Mouse (Mus musculus) right cerebral cortex, postnatal 4 days (tissue): ENCODE measurements at regions not wholly inside any gene's neighbourhood (a gene's known extent, or its start where the extent isn't known, plus 50 kb on each side); places are given as distances from the start of the nearest gene placed in this dataset.

ENCODE experiments used
- DNase-seq: peaks from one replicate; pipeline ENCODE4 v3.0.0-alpha.2; 2022

GRCm38 (mm10) chr16:78631797-78632196 lies 55.3 kb upstream of the D16Ertd472e start:
- DNase-seq, result no peak

- no peak for DNase-seq
Observed at GRCm38 (mm10) chr16:78626803-78627202, 50.3 kb upstream of the D16Ertd472e start.
